Mouse (Mus musculus) layer of hippocampus, adult 2 months (tissue): ENCODE measurements at regions not wholly inside any gene's neighbourhood (a gene's known extent, or its start where the extent isn't known, plus 50 kb on each side); places are given as distances from the start of the nearest gene placed in this dataset.

Source experiments
- DNase-seq, 2 experiments: peaks; one replicate each; pipeline ENCODE4 v3.0.0; 2022; ENCODE audit warnings: low spot score in 2 of 2
- H3K27ac ChIP-seq: fragments of 200-600 bp; 2 replicates; pipeline ENCODE4 v1.8.1; 2022
- H3K4me3 ChIP-seq: fragments of 200-600 bp; 2 replicates; pipeline ENCODE4 v1.8.1; 2022; ENCODE audit warnings: mild to moderate bottlenecking
- CTCF ChIP-seq: fragments of 200-600 bp; conservative IDR thresholded peaks from 2 replicates; pipeline ENCODE4 v1.8.1; 2022; ENCODE audit warnings: antibody characterized with exemption, mild to moderate bottlenecking, moderate library complexity

GRCm38 (mm10) chr10:23580230-23580629 lies 206.8 kb downstream of the Rps12 start:
- DNase-seq, result no peak
- Histone ChIP-seq H3K4me3 (no peak overlapping the region), H3K27ac (no peak overlapping the region)
- TF ChIP-seq CTCF, result no peak

- Histone ChIP-seq H3K27ac (no peak overlapping the region), H3K4me3 (no peak overlapping the region)
- TF ChIP-seq CTCF, result no peak
- DNase-seq, result no peak
Observed at GRCm38 (mm10) chr10:23571013-23571412, 216.1 kb downstream of the Rps12 start.

- TF ChIP-seq CTCF, result no peak
- Histone ChIP-seq H3K4me3 (no peak overlapping the region), H3K27ac (no peak overlapping the region; the same call in 1 of the 2 replicates)
- DNase-seq, result no peak
Observed at GRCm38 (mm10) chr10:23569386-23569785, 217.7 kb downstream of the Rps12 start.

GRCm38 (mm10) chr10:23562273-23562885 lies 211.8 kb upstream of the Eya4 start:
- Histone ChIP-seq H3K27ac (no peak overlapping the region), H3K4me3 (no peak overlapping the region)
- TF ChIP-seq CTCF, result no peak
- no peak for DNase-seq

- Histone ChIP-seq H3K4me3 (no peak overlapping the region), H3K27ac (no peak overlapping the region)
- no peak for DNase-seq
- TF ChIP-seq CTCF, result no peak
Observed at GRCm38 (mm10) chr10:23559980-23560658, 209.5 kb upstream of the Eya4 start.

- no peak for DNase-seq
- TF ChIP-seq CTCF, result no peak
- Histone ChIP-seq H3K27ac (no peak overlapping the region), H3K4me3 (no peak overlapping the region)
Observed at GRCm38 (mm10) chr10:23557828-23558227, 207.2 kb upstream of the Eya4 start.

- Histone ChIP-seq H3K4me3 (no peak overlapping the region), H3K27ac (no peak overlapping the region)
- no peak for TF ChIP-seq CTCF
- no peak for DNase-seq
Observed at GRCm38 (mm10) chr10:23549207-23549606, 198.6 kb upstream of the Eya4 start.

GRCm38 (mm10) chr10:23548322-23548721 lies 197.7 kb upstream of the Eya4 start:
- no peak for TF ChIP-seq CTCF
- DNase-seq, result no peak
- H3K4me3 ChIP-seq, result no peak overlapping the region
- no peak overlapping the region for H3K27ac ChIP-seq

GRCm38 (mm10) chr10:23542712-23543111 lies 192.1 kb upstream of the Eya4 start:
- Histone ChIP-seq H3K27ac (no peak overlapping the region), H3K4me3 (no peak overlapping the region)
- no peak for DNase-seq
- TF ChIP-seq CTCF, result no peak

GRCm38 (mm10) chr10:23541914-23542313 lies 191.3 kb upstream of the Eya4 start:
- no peak for DNase-seq
- no peak overlapping the region for H3K4me3 ChIP-seq
- no peak for TF ChIP-seq CTCF
- H3K27ac ChIP-seq, result no peak overlapping the region

- no peak for DNase-seq
- no peak for TF ChIP-seq CTCF
Observed at GRCm38 (mm10) chr10:23534636-23535035, 184.1 kb upstream of the Eya4 start.

GRCm38 (mm10) chr10:23531964-23532758 lies 181.6 kb upstream of the Eya4 start:
- no peak for DNase-seq
- Histone ChIP-seq H3K4me3 (no peak overlapping the region), H3K27ac (no peak overlapping the region)
- no peak for TF ChIP-seq CTCF

More at GRCm38 (mm10) chr10:23534636-23535035, 184.1 kb upstream of the Eya4 start:
- H3K4me3 ChIP-seq, result no peak overlapping the region
- H3K27ac ChIP-seq, result no peak overlapping the region

- DNase-seq, result no peak
- TF ChIP-seq CTCF, result no peak
- no peak overlapping the region for H3K4me3 ChIP-seq
- no peak overlapping the region for H3K27ac ChIP-seq
Observed at GRCm38 (mm10) chr10:23530715-23531114, 180.1 kb upstream of the Eya4 start.
